10 mouse cellular contexts compared by ENCODE assay signal in genomic region chr8:88566119-88566518, GRCm38 (mm10). TPM values are rescaled to one million over a fixed set of nuclear protein-coding genes. Genes with fewer than 3 reads are reported as not detected.
DNase-seq lines count a peak whose midpoint lies in the region; ATAC-seq and TF ChIP-seq lines count a peak whose summit lies in the region.
"Had no signal": no experiment of that assay in that cellular context is flagged by ENCODE, and none has a peak within 500 bp of the region (broad histone marks: within the 10 kb centered on the region; RNA-seq: fewer than 3 reads in every experiment).

No protein-coding gene starts in this region.

- no peaks in the 10 kb centered on the region for H3K9me3 ChIP-seq in lung, embryonic 14.5 days (ENCODE audit: low read depth, low read length)
- no peaks in the 10 kb centered on the region for H3K9me3 ChIP-seq in stomach, embryonic 15.5 days
- no peaks in the 10 kb centered on the region for H3K9me3 ChIP-seq in forebrain, postnatal 0 days (ENCODE audit: low read length)
- H3K9me3 ChIP-seq: forebrain, embryonic 13.5 days; midbrain, embryonic 12.5 days had no signal

- H3K4me1 ChIP-seq in lung, embryonic 14.5 days (ENCODE audit: insufficient read depth) = peaks cover 65% of the 10 kb centered on the region
- peaks cover 48% of the 10 kb centered on the region for H3K4me1 ChIP-seq in stomach, embryonic 15.5 days
- peaks cover 10% of the 10 kb centered on the region for H3K4me1 ChIP-seq in forebrain, postnatal 0 days (ENCODE audit: insufficient read depth)

- WGBS in lung, embryonic 14.5 days = 49% methylated on average over 4 of the region's 4 CpGs
- 68% methylated on average over 4 of the region's 4 CpGs for WGBS in stomach, embryonic 15.5 days
- WGBS in forebrain, postnatal 0 days = 68% methylated on average over 4 of the region's 4 CpGs

- no peaks in the 10 kb centered on the region for H3K36me3 ChIP-seq in lung, embryonic 14.5 days (ENCODE audit: insufficient read depth)
- H3K36me3 ChIP-seq in stomach, embryonic 15.5 days = no peaks in the 10 kb centered on the region
- no peaks in the 10 kb centered on the region for H3K36me3 ChIP-seq in forebrain, postnatal 0 days (ENCODE audit: insufficient read depth)
- H3K36me3 ChIP-seq: midbrain, embryonic 12.5 days had no signal

- no peak overlapping the region for H3K4me2 ChIP-seq in lung, embryonic 14.5 days
- no peak overlapping the region for H3K4me2 ChIP-seq in stomach, embryonic 15.5 days
- no peak overlapping the region for H3K4me2 ChIP-seq in forebrain, postnatal 0 days (ENCODE audit: low read depth)
- H3K4me2 ChIP-seq: forebrain, embryonic 13.5 days; midbrain, embryonic 12.5 days had no signal

- ATAC-seq in lung, embryonic 14.5 days (ENCODE audit: insufficient read depth) = 0 out of 2 replicates have a peak, but pooled peaks have one; percentile 14
- no peak for ATAC-seq in stomach, embryonic 15.5 days (ENCODE audit: insufficient read depth, low FRiP score, low read depth)
- no peak for ATAC-seq in forebrain, postnatal 0 days
- ATAC-seq: forebrain, embryonic 13.5 days had no signal

- peak overlapping the region; percentile 54 for H3K27ac ChIP-seq in lung, embryonic 14.5 days (ENCODE audit: low read depth)
- peak overlapping the region; percentile 14; the same call in 1 of the 2 replicates for H3K27ac ChIP-seq in stomach, embryonic 15.5 days
- no peak overlapping the region for H3K27ac ChIP-seq in forebrain, postnatal 0 days (ENCODE audit: low read depth, low read length)
- H3K27ac ChIP-seq: forebrain, embryonic 13.5 days; midbrain, embryonic 12.5 days had no signal

- no peak overlapping the region for H3K9ac ChIP-seq in lung, embryonic 14.5 days
- no peak overlapping the region for H3K9ac ChIP-seq in stomach, embryonic 15.5 days
- no peak overlapping the region for H3K9ac ChIP-seq in forebrain, postnatal 0 days
- H3K9ac ChIP-seq: forebrain, embryonic 13.5 days; midbrain, embryonic 12.5 days had no signal

- no peaks in the 10 kb centered on the region for H3K27me3 ChIP-seq in lung, embryonic 14.5 days (ENCODE audit: insufficient read depth, low read length)
- no peaks in the 10 kb centered on the region for H3K27me3 ChIP-seq in stomach, embryonic 15.5 days (replicated peaks)
- no peaks in the 10 kb centered on the region for H3K27me3 ChIP-seq in forebrain, postnatal 0 days (ENCODE audit: insufficient read depth, low read length)
- H3K27me3 ChIP-seq: forebrain, embryonic 13.5 days had no signal

- H3K4me3 ChIP-seq in lung, embryonic 14.5 days (ENCODE audit: low read depth, low read length) = no peak overlapping the region
- no peak overlapping the region for H3K4me3 ChIP-seq in stomach, embryonic 15.5 days (replicated peaks)
- no peak overlapping the region for H3K4me3 ChIP-seq in forebrain, postnatal 0 days (ENCODE audit: low read depth, low read length)
- H3K4me3 ChIP-seq: forebrain, embryonic 13.5 days; midbrain, embryonic 12.5 days had no signal

- peak; percentile 93 for DNase-seq in heart, adult 11 months
- no peak for DNase-seq in heart, adult 18-20 months
- DNase-seq in retina, postnatal 1 day = peak; percentile 52
- no peak for DNase-seq in retina, embryonic 14.5 days (ENCODE audit: low spot score)
- peak; percentile 68 for DNase-seq in lung, embryonic 14.5 days
- no peak for DNase-seq in adrenal gland, postnatal 10 days
- DNase-seq in forebrain, postnatal 0 days = no peak

- TF ChIP-seq CTCF in lung, embryonic 14.5 days (IDR thresholded peaks at IDR 0.05; ENCODE audit: low read depth) = peak; percentile 24; the same call in 1 of the 2 replicates
- no peak for TF ChIP-seq CTCF in forebrain, postnatal 0 days (IDR thresholded peaks at IDR 0.05; ENCODE audit: low read depth)

RNA-seq across cellular contexts. Expression of gene Nkd1, which starts 45.0 kb away (rescaled TPM):
- total RNA-seq in heart, adult 18-20 months (2021) = 1 to 10 TPM; 2.4 to 2.8 TPM
- 53.6 and 63.4 TPM in 2 replicates for polyA plus RNA-seq in lung, embryonic 14.5 days (2014; fragmentation: Nextera tagmentation; extraction: Ambion mirVana)
- 40.4 and 42.0 TPM in 2 replicates for polyA plus RNA-seq in stomach, embryonic 15.5 days (2015; fragmentation: Nextera tagmentation; extraction: Ambion mirVana)
- total RNA-seq in adrenal gland, postnatal 10 days (2021) = 10 to 100 TPM; 35.3 to 40.0 TPM
- total RNA-seq in forebrain, postnatal 0 days (2014; rRNA removed) = 18.8 and 22.8 TPM in 2 replicates
- 30.5 and 33.6 TPM in 2 replicates for polyA plus RNA-seq in forebrain, postnatal 0 days (2015; fragmentation: Nextera tagmentation; extraction: Ambion mirVana)

Comparison
In these comparisons a context has a peak if more than half of its experiments do, and no peak if none do; other contexts are left out.
1. DNase-seq: peak in heart, adult 11 months (single experiment), retina, postnatal 1 day (single experiment) and lung, embryonic 14.5 days (single experiment); none in heart, adult 18-20 months (0 of 2), retina, embryonic 14.5 days (single experiment), adrenal gland, postnatal 10 days (single experiment) and forebrain, postnatal 0 days (single experiment).